Mouse (Mus musculus) CH12.LX (cell line): ENCODE data around the gene Srms. TPM values are rescaled to one million over a fixed set of nuclear protein-coding genes. Genes with fewer than 3 reads are reported as not detected.

Experiments
- DNase-seq: peaks from one replicate; pipeline ENCODE4 v3.0.0-alpha.2; 2013; ENCODE audit errors: extremely low read depth
- H3K27ac ChIP-seq: 2 replicates; pipeline ENCODE4 v1.5.1; 2012; ENCODE audit warnings: low read depth, mild to moderate bottlenecking, control low read depth, moderate library complexity; ENCODE audit not compliant: insufficient read depth
- H3K27me3 ChIP-seq: replicated peaks from 2 replicates; pipeline ENCODE3; 2012; ENCODE audit warnings: inconsistent platforms
- H3K36me3 ChIP-seq, 2 experiments: replicated peaks in 1 of 2; 2 replicates each; pipeline versions ENCODE3 to v1.6.1; 2012; ENCODE audit warnings: inconsistent platforms in 1 of 2, low read length in 1 of 2, mild to moderate bottlenecking in 1 of 2, mixed read lengths in 1 of 2, moderate library complexity in 1 of 2; ENCODE audit not compliant: control insufficient read depth in 1 of 2, insufficient read depth in 1 of 2
- H3K4me1 ChIP-seq, 2 experiments: 2 replicates each; pipeline ENCODE4 v1.6.1; 2012; ENCODE audit warnings: inconsistent platforms in 1 of 2, moderate library complexity in 1 of 2; ENCODE audit not compliant: insufficient read depth in 2 of 2, control insufficient read depth in 1 of 2
- H3K4me2 ChIP-seq: 2 replicates; pipeline ENCODE4 v1.6.1; 2012; ENCODE audit warnings: low read depth, mild to moderate bottlenecking, control low read depth; ENCODE audit not compliant: poor library complexity, insufficient read depth, severe bottlenecking
- H3K4me3 ChIP-seq, 3 experiments: fragments of 150-350 bp in 1 of 3; sonication (generic) in 1 of 3; replicated peaks in 1 of 3; 2 replicates each; pipeline versions ENCODE3 to v1.5.1; 2011 to 2012; ENCODE audit warnings: low read depth in 2 of 3, low read length in 2 of 3, mild to moderate bottlenecking in 2 of 3, moderate library complexity in 2 of 3, control low read depth in 1 of 3, improper control_type of control experiment in 1 of 3, inconsistent platforms in 1 of 3, mixed read lengths in 1 of 3; ENCODE audit not compliant: poor library complexity in 1 of 3
- H3K79me2 ChIP-seq: replicated peaks from 2 replicates; pipeline ENCODE4 v1.6.1; 2012; ENCODE audit warnings: mild to moderate bottlenecking, moderate library complexity; ENCODE audit not compliant: control insufficient read depth, poor library complexity, insufficient read depth, severe bottlenecking; ENCODE audit errors: extremely low read depth
- H3K9ac ChIP-seq: 2 replicates; pipeline ENCODE4 v1.6.1; 2012; ENCODE audit warnings: low read depth, mild to moderate bottlenecking, control low read depth, moderate library complexity; ENCODE audit not compliant: insufficient read depth
- H3K9me3 ChIP-seq: replicated peaks from 2 replicates; pipeline ENCODE3; 2012; ENCODE audit warnings: low read length, inconsistent platforms, mixed read lengths
- BHLHE40 ChIP-seq: IDR thresholded peaks from 2 replicates; pipeline ENCODE4 v1.6.1; 2011; ENCODE audit warnings: mild to moderate bottlenecking, low read depth, low read length, improper control_type of control experiment
- CTCF ChIP-seq, 2 experiments: IDR thresholded peaks in 1 of 2; conservative IDR thresholded peaks in 1 of 2; 2 replicates each; pipeline ENCODE4 v1.5.1; 2011 to 2012; ENCODE audit warnings: low read depth in 2 of 2, low read length in 2 of 2, improper control_type of control experiment in 1 of 2, inconsistent platforms in 1 of 2, mild to moderate bottlenecking in 1 of 2, moderate library complexity in 1 of 2
- E2F4 ChIP-seq: IDR thresholded peaks from 2 replicates; pipeline ENCODE4 v1.6.1; 2011; ENCODE audit warnings: low read depth, low read length, improper control_type of control experiment; ENCODE audit not compliant: insufficient replicate concordance
- GABPA ChIP-seq: IDR thresholded peaks from 2 replicates; pipeline ENCODE4 v1.6.1; 2012; ENCODE audit warnings: low read depth, low read length, improper control_type of control experiment, inconsistent platforms; ENCODE audit not compliant: insufficient replicate concordance
- HCFC1 ChIP-seq: IDR thresholded peaks from 2 replicates; pipeline ENCODE4 v1.6.1; 2012; ENCODE audit warnings: low read depth, mild to moderate bottlenecking, inconsistent platforms, low read length, improper control_type of control experiment
- JUN ChIP-seq: IDR thresholded peaks from 2 replicates; pipeline ENCODE4 v1.6.1; 2011; ENCODE audit warnings: low read depth, mild to moderate bottlenecking, low read length, improper control_type of control experiment, moderate library complexity; ENCODE audit not compliant: insufficient read depth
- KAT2A ChIP-seq: IDR thresholded peaks from 2 replicates; pipeline ENCODE4 v1.6.1; 2012; ENCODE audit warnings: low read length, improper control_type of control experiment, inconsistent platforms; ENCODE audit not compliant: insufficient replicate concordance
- MXI1 ChIP-seq: IDR thresholded peaks from 2 replicates; pipeline ENCODE4 v1.6.1; 2011; ENCODE audit warnings: mild to moderate bottlenecking, low read depth, low read length, improper control_type of control experiment
- MYC ChIP-seq: IDR thresholded peaks from 2 replicates; pipeline ENCODE4 v1.6.1; 2011; ENCODE audit warnings: low read depth, mild to moderate bottlenecking, improper control_type of control experiment, low read length
- PAX5 ChIP-seq: IDR thresholded peaks from 2 replicates; pipeline ENCODE4 v1.6.1; 2012; ENCODE audit warnings: low read length, inconsistent platforms, mixed read lengths
- POLR2A ChIP-seq: IDR thresholded peaks from 2 replicates; pipeline ENCODE4 v1.6.1; 2011; ENCODE audit warnings: low read depth, mild to moderate bottlenecking, improper control_type of control experiment, low read length
- RAD21 ChIP-seq: IDR thresholded peaks from 2 replicates; pipeline ENCODE4 v1.6.1; 2011; ENCODE audit warnings: low read depth, mild to moderate bottlenecking, low read length, improper control_type of control experiment, moderate library complexity
- SMC3 ChIP-seq: IDR thresholded peaks from 2 replicates; pipeline ENCODE4 v1.6.1; 2011; ENCODE audit warnings: low read depth, low read length, improper control_type of control experiment
- TCF12 ChIP-seq: IDR thresholded peaks from 2 replicates; pipeline ENCODE4 v1.6.1; 2014; ENCODE audit warnings: low read depth, mild to moderate bottlenecking, inconsistent platforms, low read length, improper control_type of control experiment
- ZC3H11A ChIP-seq: IDR thresholded peaks from 2 replicates; pipeline ENCODE4 v1.6.1; 2012; ENCODE audit warnings: low read depth, mild to moderate bottlenecking, inconsistent platforms, low read length, improper control_type of control experiment
- ZMIZ1 ChIP-seq: IDR thresholded peaks from 2 replicates; pipeline ENCODE4 v1.6.1; 2012; ENCODE audit warnings: low read depth, mild to moderate bottlenecking, inconsistent platforms, low read length, improper control_type of control experiment
- dilution Hi-C: fragments of 300-500 bp; cut with MboI; formaldehyde crosslinking; loops from 2 replicates; pipeline ENCODE4 v1.14.3; 2020; ENCODE audit warnings: low sequenced_read_pairs; ENCODE audit not compliant: extremely low pct_unique_long_range_greater_than_20kb, extremely low pct_ligation_motif_present
- in situ Hi-C: fragments of 300-500 bp; cut with MboI; formaldehyde crosslinking; loops from 3 replicates; pipeline ENCODE4 v1.14.3; 2019; ENCODE audit warnings: low sequenced_read_pairs, low pct_ligation_motif_present, low pct_unique_long_range_greater_than_20kb, mixed read lengths
- polyA plus RNA-seq: library from polyadenylated mRNA; unstranded; fragments of >175 nt; gene quantifications from 2 replicates; pipeline ENCODE4 v1.2.1, GENCODE M21; 2012; ENCODE audit warnings: low read depth; ENCODE audit not compliant: insufficient read length
- total RNA-seq, 2 experiments: library from RNA; depleted of rRNA; stranded (reverse); fragments of 300-350 nt in 1 of 2; fragments of >200 nt in 1 of 2; gene quantifications; 2 replicates each; pipeline ENCODE4 v1.2.3; 2012 to 2014

Srms gene
- total and polyA plus RNA-seq, 3 experiments = 0.08 to 0.41 (median 0.13) TPM

GRCm38 (mm10) chr2:181212389-181213020 lies 480 bp downstream of the Srms start:
- in situ Hi-C loops = no loop called here
- H3K9me3 ChIP-seq = no peaks in the 10 kb centered on the region
- TF ChIP-seq E2F4 = no peak
- TF ChIP-seq ZMIZ1 = no peak
- TF ChIP-seq GABPA = no peak
- no peak for TF ChIP-seq PAX5
- TF ChIP-seq SMC3 = no peak
- no peak for TF ChIP-seq MYC
- TF ChIP-seq TCF12 = no peak
- no peak for TF ChIP-seq BHLHE40
- no peak for TF ChIP-seq JUN
- no peak for TF ChIP-seq HCFC1
- TF ChIP-seq MXI1 = no peak
- no peak for TF ChIP-seq ZC3H11A
- TF ChIP-seq, all 38 proteins: peak for 0
- Histone ChIP-seq H3K4me3 (no peak overlapping the region), H3K4me2 (no peak overlapping the region), H3K27me3 (no peaks in the 10 kb centered on the region), H3K4me1 (peaks cover 0 to 8% of the 10 kb centered on the region in 2 experiments; a peak in 2 of 4 replicates), H3K79me2 (no peaks in the 10 kb centered on the region), H3K27ac (no peak overlapping the region), H3K9ac (no peak overlapping the region), H3K36me3 (no peaks in the 10 kb centered on the region)
- dilution Hi-C loops = no loop called here
- no peak for DNase-seq

- no peaks in the 10 kb centered on the region for H3K9me3 ChIP-seq
- no peak for TF ChIP-seq CTCF (conservative IDR thresholded peaks at IDR 0.05 in 1 of 2, IDR thresholded peaks at IDR 0.05 in 1 of 2; ENCODE audit: low read depth in 2 of 2, low read length in 2 of 2)
- TF ChIP-seq MXI1 = no peak
- TF ChIP-seq SMC3 = no peak
- TF ChIP-seq TCF12 = no peak
- no peak for TF ChIP-seq POLR2A
- TF ChIP-seq KAT2A = no peak
- TF ChIP-seq RAD21 = no peak
- TF ChIP-seq, all 38 proteins: peak for 0
- no peak overlapping the region for H3K4me2 ChIP-seq
- DNase-seq = no peak
- H3K36me3 ChIP-seq = no peaks in the 10 kb centered on the region
- H3K9ac ChIP-seq = no peak overlapping the region
- no peak overlapping the region for H3K4me3 ChIP-seq
- H3K27ac ChIP-seq = no peak overlapping the region
- 0 out of 4 replicates have a peak, but pooled peaks cover 3% of the 10 kb centered on the region in 2 experiments for H3K4me1 ChIP-seq
- H3K27me3 ChIP-seq = no peaks in the 10 kb centered on the region
- in situ Hi-C loops = no loop called here
- dilution Hi-C loops = no loop called here
- H3K79me2 ChIP-seq = no peaks in the 10 kb centered on the region
Measured at GRCm38 (mm10) chr2:181206118-181206517, 6.9 kb downstream of the Srms start.
